Mouse (Mus musculus) embryo, embryonic 9.5 days (tissue): Measurements from ENCODE around the gene Ptprk.

ENCODE experiments used
- DNase-seq: peaks from one replicate; pipeline ENCODE4 v3.0.0-alpha.2; 2017; ENCODE audit errors: extremely low spot score

The Ptprk gene

DNA sequence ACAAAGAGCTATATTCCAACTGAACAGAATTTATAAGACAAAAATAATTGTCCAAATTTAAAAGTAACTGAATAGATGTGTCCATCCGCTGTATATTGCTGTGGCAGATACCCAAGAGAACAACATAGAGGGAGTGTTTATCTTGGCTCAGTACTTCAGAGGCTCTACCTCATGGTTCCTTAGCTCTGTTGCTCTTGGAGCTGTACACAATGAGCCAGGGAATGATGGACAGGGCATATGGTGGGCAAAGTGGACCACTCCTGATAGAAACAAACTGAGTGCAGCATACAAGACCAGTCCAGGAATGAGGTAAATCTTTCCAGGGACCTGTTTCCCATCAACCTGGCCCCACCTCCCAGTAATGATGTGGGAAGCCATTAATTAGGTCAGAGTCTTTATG is 468.1 kb downstream of the Ptprk start:
- DNase-seq: no peak

DNA sequence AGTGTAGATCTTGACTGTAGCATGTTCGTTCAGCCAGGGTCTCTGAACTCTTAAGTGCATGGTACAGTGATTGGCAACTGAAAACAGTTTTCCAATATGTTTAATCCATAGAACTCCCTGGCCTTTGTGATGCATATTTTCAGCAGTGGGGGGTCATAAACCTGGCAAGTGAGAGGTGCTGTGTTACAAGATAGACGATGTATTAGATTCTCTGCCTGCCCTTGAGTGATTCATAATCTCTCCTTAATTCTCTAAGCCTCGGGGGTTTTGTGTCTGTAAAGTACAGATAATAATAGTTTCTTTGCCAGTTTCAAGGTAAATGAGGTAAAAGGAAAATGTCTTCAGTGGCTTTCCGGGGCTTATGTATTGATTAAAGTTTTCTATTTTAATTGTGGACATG is 475.9 kb downstream of the Ptprk start:
- DNase-seq: no peak

DNA sequence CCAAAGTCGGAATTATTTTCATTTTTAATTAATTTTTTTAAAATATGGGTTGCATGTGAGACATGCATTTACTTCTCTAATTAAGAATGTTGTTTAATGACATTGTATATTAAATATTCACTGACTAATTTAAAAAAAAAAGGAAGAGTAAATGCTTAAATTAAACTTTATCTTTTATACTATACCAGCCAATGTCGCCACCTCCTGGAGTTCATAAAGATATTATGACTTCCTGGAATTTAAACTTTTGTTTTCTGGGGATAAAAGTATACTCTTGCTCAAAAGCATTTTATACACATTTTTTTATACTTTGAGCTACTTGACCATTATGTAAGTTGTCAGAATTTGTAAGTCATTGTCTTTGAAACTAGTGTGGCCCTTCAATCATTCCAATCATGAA is 477.4 kb downstream of the Ptprk start:
- no peak for DNase-seq

DNA sequence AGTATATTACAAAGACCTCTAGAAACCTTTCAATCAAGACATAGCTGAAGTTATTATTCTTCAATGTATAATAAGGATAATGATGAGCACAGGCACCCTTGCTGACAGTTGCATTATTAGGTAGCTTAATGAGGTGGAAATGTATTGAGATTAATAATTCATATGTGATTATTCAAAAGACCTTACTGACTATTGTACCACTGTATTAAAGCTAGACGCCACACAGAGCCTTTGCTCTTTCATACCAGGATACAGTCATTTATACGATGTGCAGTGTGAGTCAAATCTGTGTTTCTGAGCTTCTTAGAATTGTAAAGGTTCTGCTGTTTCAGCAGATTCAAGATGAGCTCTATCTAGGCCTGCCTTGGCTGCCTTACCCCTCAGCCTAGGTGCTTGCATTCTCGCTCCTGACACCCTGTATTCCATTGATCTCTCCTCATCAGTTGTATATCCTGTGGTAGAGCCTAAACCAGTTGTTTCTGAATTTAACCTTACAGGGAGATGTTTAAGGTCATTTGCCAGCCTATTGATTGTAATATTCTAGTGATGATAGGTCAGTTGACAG is 489.6 kb downstream of the Ptprk start:
- DNase-seq: no peak

- no peak for DNase-seq
Measured at GRCm38 (mm10) chr10:28566378-28566777, 491.8 kb downstream of the Ptprk start.

DNA sequence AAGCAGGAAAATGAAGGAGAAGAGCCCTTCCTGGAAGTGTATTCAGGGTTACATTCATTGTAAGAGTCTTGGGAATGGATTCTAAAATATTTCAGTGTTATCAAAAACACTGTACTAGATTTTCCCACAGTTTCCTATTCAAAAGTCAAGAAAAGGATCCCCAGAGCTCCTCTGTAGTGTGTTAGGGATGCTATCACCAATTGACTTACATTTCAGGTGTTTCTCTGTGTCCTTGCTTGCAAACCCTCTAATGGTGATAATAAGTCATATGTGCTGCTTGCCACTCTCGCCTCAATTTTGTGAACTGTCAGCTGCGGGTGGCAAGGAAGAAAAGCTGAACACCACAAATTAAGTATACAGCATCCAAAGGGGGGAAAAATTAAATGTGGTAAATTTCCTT is 492.2 kb downstream of the Ptprk start:
- no peak for DNase-seq

DNA sequence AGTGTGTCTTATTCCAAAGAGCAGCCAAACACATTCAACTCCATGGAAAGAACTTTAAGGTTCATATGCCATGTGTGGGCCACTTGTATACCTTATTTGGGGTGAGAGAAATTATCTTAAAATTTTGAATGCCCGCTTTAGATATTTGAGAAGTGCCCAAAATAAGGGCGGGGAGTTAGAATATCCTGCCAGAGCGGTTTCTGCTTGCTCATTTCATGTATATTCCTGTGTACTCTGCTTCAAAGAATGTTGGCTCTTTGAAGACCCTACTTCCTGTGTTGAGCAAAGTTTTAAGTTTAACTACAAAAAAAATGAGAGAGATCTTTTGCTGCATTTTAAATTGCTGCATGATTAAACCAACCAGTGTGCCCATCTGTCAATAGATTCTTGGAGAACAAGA is 492.8 kb downstream of the Ptprk start:
- DNase-seq: no peak

DNA sequence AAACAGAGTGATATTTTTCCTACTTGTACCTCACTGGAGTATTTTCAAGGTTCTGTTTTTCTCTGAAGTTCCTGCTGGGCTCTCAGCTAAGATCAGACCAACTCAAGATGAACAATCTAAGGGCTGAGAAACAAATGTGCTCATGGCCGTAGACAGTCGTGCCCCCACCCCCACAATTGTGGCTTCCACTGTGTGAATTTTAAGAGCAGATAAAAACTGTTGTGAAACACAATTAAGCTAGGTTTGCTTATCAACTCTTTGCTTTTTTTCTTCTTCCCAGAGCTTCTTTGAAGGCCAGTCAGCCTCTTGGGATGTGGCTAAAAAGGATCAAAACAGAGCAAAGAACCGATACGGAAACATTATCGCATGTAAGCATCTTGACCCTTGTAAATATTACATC is 493.4 kb downstream of the Ptprk start:
- no peak for DNase-seq

- DNase-seq: no peak
Measured at GRCm38 (mm10) chr10:28579596-28579995, 505.0 kb downstream of the Ptprk start.

GRCm38 (mm10) chr10:28586565-28587138 is 512.0 kb downstream of the Ptprk start:
- no peak for DNase-seq

DNA sequence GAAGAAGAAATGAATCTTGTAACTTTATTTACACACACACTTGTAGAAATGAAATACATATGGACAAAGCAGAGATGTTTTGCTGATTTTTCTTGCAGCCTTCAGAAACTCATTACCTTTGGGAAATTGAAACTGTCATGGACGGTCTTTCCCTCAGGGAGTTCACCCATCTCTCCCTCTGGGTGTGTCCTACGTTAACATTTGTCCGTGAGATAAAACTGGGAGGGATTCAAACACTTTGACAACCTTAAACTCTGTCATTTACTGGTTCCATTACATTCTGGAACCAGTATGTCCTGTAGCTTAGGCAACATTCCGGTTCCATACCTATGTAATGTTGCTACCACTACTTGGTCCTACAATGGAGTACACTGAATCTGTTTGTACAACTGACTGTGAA is 513.8 kb downstream of the Ptprk start:
- no peak for DNase-seq

DNA sequence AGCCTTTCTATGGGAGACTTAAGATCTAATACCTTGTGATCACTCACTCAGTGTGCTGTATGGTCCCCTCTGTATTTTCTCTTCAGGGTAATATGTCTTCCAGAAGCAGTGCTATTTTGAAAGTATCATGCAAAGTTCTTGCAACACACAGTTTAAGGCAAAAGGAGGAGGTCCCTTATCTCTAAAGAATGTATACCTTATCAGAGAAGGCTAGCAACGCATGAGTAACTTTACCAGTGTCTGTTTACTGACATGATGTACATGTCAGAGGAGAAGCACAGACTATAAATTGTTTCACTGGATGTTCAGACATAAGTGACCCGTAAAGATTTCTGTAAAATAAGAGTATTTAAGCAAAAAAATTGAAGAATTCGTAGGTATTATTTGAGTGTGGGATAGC is 516.2 kb downstream of the Ptprk start:
- no peak for DNase-seq

DNA sequence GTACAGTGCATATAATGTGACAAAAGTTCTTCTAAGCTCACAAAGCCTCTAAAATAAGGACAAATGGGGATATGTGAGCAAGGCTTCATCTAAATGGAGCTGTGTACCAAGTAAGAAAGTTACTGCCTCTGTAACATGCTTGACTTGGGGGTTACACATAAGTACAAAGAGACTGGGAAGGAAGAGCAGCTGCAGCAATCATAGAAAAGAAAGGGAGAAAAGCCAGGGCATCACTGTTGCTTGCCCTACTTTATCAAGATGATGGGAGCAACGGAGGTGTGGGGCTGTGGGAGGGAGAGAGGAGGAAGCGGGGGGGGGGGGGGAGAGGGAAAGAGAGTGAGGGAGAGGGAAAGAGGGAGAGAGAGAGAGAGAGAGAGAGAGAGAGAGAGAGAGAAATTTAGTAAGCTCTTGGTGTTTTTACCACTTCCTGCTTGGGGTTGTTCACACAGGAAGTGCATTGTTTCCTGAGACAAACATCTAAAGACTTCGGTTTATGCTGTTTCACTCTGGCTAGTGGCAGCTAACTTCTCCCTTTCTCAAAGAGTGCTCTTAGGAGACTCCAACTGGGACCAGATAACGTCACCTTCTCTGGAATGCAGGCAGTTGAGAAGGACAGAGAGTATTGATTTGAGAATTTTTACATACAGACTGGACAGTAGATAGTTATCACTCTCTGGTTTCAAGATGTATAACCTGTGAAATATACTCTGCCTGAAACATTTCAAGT is 519.1 kb downstream of the Ptprk start:
- DNase-seq: no peak

- DNase-seq: no peak
Measured at GRCm38 (mm10) chr10:28596897-28597296, 522.3 kb downstream of the Ptprk start.

DNA sequence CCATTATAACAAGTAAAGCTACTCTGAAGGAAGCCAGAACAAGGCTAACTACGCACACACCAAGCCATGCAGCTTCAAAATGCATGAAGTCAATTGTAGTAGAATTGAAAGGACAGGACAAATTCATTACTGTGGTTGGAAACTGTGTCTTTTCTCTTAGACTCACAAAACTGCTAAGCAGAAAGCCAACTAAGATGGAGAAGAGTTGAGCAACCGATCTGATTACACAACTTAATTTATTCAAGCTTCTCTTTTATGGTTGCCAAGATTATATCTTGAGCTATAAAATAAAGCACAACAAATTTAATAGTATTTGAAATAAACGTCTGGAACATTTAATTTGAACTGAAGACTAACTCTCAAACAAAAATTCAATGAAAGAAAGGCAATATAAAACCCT is 534.5 kb downstream of the Ptprk start:
- DNase-seq: no peak

DNA sequence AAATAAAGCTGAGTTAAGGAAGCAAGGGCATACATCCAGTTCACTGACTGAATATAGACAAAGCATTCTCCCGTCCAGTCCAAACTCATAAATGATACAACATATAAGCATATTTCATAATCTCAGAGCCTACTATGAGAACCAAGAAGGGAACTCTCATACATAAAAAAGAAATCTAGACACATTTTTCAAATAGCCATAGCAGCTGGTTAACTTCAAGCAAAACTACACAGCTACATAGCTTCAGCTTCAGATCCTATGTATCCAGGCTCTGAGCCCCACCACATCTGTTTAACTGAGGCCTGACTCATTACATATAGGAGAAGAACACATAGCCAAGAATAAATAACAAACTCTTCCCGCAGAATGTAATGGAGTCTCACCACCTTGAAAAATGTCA is 539.8 kb downstream of the Ptprk start:
- DNase-seq: no peak

GRCm38 (mm10) chr10:28617203-28617602 is 542.6 kb downstream of the Ptprk start:
- no peak for DNase-seq

GRCm38 (mm10) chr10:28618002-28618401 is 543.4 kb downstream of the Ptprk start:
- no peak for DNase-seq

- DNase-seq: no peak
Measured at GRCm38 (mm10) chr10:28619415-28619814, 544.8 kb downstream of the Ptprk start.

DNA sequence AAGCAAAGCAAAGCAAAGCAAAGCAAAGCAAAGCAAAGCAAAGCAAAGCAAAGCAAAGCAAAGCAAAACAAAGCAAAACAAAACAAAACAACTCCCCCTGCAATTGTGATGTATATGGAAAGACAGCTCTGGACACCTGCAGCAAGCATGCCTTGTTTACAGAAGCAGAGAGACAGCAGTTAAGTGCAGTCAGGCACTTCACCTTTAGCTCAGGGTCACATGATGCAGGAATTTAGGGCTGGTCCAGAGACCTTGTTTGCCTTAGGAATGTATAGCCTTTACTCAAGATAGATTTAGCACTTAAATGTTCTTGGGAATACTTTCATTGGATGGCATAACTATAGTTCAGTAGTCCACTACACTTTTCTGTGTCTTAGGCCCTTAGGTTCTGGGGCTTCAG is 561.5 kb downstream of the Ptprk start:
- DNase-seq: no peak

GRCm38 (mm10) chr10:28641887-28642286 is 567.3 kb downstream of the Ptprk start:
- DNase-seq: no peak
